Mouse (Mus musculus) small intestine, adult 2 months (tissue): Measurements from ENCODE around the gene Olfr700.

Source experiments
- CTCF ChIP-seq: fragments of 200-500 bp; IDR thresholded peaks from 2 replicates; pipeline ENCODE4 v1.5.1; 2012; ENCODE audit warnings: low read depth, mild to moderate bottlenecking, control low read depth, inconsistent platforms, low read length, moderate library complexity, mixed read lengths; ENCODE audit not compliant: insufficient replicate concordance, insufficient read length; ENCODE audit errors: extremely low read depth
- POLR2A ChIP-seq: fragments of 200-500 bp; IDR thresholded peaks from 2 replicates; pipeline ENCODE4 v1.6.1; 2012; ENCODE audit warnings: low read depth, mild to moderate bottlenecking, control low read depth, inconsistent platforms, low read length, moderate library complexity

DNA sequence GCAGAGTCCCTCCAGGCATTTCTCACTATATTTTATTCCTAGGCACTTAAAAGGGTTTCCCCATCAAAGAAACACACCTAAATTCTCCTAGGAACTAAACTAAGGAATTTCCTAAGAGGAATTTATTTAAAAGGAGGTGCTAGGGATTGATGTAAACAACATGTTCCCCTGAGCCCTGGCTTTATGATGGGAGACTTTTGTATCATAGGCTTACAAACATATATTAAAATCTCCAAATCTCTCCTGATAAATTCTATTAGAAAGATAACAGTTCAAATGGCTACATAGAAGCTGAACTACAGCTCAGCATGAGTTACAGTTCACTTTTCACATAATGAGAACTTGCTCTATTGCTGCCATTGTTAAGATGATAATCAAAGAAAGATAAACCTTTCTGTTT, 25.2 kb upstream of the Olfr700 start, which contains the start of gene Olfr702:
- TF ChIP-seq CTCF, result no peak
- no peak for TF ChIP-seq POLR2A
